Mouse (Mus musculus) activated CD4-positive, CD25-positive, alpha-beta regulatory T cell (primary cell): ENCODE results near the gene Cc2d1b. TPM values are rescaled to one million over a fixed set of nuclear protein-coding genes. Genes with fewer than 3 reads are reported as not detected.

Source experiments
- polyA plus RNA-seq, 2 experiments: library from polyadenylated mRNA; unstranded; fragments of 100-300 nt; shearing (Covaris generic); gene quantifications; one replicate each; pipeline ENCODE4 v1.2.1; 2017

Cc2d1b gene
- polyA plus RNA-seq = 10 to 100 TPM; 49.8 to 78.2 TPM

DNA sequence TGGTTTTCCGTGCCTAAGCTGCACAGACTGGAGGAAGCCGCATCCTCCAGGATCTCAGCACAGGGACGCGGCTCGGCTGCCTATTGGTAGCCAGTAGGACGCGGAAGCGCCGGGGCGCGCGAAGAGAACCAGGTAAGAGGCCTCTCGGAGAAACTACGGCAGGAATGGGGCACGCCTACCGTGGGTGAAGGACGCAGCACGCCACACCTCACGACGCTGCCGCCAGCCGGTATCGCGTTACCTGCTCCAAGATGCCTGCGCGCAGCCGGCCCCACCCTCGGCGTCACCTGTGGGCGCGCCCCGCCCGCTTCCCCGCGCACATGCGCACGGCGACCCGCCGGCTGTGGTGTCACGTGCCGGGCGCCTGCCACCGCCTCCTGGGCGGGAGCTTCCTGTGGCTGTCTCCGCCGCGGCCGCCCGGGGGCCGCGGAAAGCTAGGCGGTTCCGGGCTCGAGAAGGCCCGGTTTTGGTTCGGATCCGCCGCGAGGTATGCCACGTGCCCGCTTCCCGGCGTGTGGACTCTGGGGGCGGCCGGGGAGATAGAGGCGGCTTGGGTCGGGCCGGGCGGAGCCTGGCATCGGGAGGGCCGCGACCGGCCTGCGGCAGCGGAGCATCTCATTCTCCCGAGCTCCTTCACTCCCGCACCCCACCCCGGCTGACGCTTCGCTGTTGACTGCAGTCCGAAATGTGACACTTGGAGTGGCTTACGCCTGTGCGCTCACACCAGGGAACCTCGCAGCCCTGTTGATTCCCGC is at the start of gene Cc2d1b:
Cc2d1b (plus strand) TSS at position 354 of the 755 bp plus-strand sequence.

DNA sequence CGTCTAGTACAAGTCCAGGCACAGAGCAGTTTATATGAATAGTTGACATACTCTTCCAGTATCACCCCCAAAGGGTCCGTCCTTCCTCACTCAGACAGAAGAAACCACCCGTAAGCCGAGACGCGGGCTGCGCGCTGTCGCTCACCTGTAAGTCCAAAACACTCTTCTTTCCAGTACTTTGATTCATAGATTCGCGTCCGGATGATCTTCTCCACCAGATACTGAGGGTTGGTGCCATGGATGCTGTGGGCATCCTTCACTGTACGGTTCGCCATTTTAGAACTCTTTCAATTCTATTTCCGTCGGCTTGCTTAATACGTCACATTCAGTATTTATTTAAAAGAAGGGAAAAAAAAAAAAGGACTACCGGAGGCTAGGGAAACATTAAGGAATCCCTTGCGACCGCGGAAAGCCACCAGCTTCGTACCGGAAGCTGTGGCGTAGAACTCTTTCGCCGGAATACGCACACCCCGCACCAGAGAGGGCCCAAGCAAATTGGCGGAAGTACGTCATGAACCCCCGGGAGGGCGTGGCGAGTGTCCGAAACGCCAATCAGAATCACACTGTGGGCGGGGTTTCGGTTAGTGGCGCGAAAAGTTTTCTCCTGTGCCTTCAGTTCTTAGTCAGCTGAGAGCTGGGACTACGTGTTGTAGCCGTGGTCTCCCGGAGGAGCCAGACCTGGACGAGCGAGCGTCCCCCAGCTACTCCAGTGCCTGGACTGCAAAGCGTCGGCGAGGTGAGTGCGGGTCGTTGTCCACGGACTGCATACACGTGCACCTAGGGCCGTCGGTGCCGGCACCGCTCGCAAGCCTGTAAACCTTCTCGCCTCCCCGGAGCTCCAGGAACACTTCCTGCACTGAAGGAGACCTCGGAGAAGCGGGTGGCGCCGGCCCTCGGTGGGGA is 40.6 kb upstream of the Cc2d1b start, which contains the start of the genes Prpf38a and Orc1:
Prpf38a (minus strand) TSS at position 497 of the 903 bp plus-strand sequence.
Orc1 (plus strand) TSS at position 584 of the 903 bp plus-strand sequence.

Other genes starting within 250 kb of the Cc2d1b start
- gene Shisal2a, start 236.6 kb upstream of the Cc2d1b start, polyA plus RNA-seq = not detected
- gene Gpx7, start 213.0 kb upstream of the Cc2d1b start, polyA plus RNA-seq = 1 to 10 TPM; 2.1 to 3.4 TPM
- gene Tut4, start 160.5 kb upstream of the Cc2d1b start, polyA plus RNA-seq = 10 to 100 TPM; 76.3 to 87.0 TPM
- 10 to 100 TPM; 54.8 to 57.0 TPM for gene Prpf38a, start 40.6 kb upstream of the Cc2d1b start, polyA plus RNA-seq
- gene Orc1, start 40.5 kb upstream of the Cc2d1b start, polyA plus RNA-seq = 1 to 10 TPM; 3.0 to 3.5 TPM
- not detected for gene 3110021N24Rik, start 99.7 kb downstream of the Cc2d1b start, polyA plus RNA-seq
- gene Zfyve9, start 160.9 kb downstream of the Cc2d1b start, polyA plus RNA-seq = under 1 TPM; 0.05 to 0.66 TPM
- 100 to 1,000 TPM in 1 of 2 experiments, 10 to 100 TPM in 1; 58.1 to 103 TPM for gene Btf3l4, start 213.7 kb downstream of the Cc2d1b start, polyA plus RNA-seq
- 10 to 100 TPM; 30.7 to 40.0 TPM for gene Txndc12, start 214.7 kb downstream of the Cc2d1b start, polyA plus RNA-seq
- gene Kti12, start 227.8 kb downstream of the Cc2d1b start, polyA plus RNA-seq = 10 to 100 TPM; 43.0 to 59.6 TPM
- gene A730015C16Rik, start 228.7 kb downstream of the Cc2d1b start, polyA plus RNA-seq = under 1 TPM; 0.43 to 0.49 TPM